Mouse (Mus musculus) spleen, adult 2 months (tissue): ENCODE measurements around the gene Elp5.

Source experiments
- CTCF ChIP-seq: fragments of 200-500 bp; IDR thresholded peaks from 2 replicates; pipeline ENCODE4 v1.5.1; 2011; ENCODE audit warnings: mild to moderate bottlenecking, inconsistent platforms; ENCODE audit not compliant: insufficient read depth, insufficient read length, insufficient replicate concordance; ENCODE audit errors: extremely low read depth
- POLR2A ChIP-seq: fragments of 200-500 bp; IDR thresholded peaks from 2 replicates; pipeline ENCODE4 v1.6.1; 2011; ENCODE audit warnings: low read depth, low read length, inconsistent platforms

DNA sequence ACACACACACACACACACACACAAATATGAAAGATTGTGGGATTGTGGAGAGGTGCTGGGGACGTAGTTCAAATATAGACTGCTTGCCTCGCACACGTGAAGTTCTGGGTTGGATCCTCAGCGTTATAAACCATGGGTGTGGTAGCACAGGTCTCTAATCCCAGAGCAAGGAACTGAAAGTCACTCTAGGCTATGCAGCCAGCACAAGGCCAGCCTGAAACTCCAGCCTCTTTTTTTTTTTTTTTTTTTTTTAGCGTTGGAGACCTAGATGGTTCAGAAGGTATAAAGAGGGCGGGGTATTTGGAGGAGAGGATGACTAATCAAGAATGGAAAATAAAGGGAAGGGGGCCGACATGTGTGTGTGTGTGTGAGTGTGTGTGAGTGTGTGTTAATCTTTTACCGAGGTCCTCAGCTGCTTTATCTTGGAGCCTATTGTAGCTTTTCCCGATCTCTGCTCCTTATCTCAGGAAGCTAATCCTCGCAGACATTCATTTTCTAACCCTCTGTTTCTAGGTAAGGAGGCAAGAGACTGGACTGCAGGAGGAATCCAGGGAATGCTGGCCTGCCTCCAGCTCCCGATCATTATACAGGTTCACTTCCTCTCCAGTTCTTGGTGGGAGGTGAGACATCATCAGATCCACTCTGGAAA is 28.9 kb downstream of the Elp5 start:
- no peak for TF ChIP-seq POLR2A
- TF ChIP-seq CTCF: no peak
